23 mouse cellular contexts compared by ENCODE assay signal in the genomic region with DNA sequence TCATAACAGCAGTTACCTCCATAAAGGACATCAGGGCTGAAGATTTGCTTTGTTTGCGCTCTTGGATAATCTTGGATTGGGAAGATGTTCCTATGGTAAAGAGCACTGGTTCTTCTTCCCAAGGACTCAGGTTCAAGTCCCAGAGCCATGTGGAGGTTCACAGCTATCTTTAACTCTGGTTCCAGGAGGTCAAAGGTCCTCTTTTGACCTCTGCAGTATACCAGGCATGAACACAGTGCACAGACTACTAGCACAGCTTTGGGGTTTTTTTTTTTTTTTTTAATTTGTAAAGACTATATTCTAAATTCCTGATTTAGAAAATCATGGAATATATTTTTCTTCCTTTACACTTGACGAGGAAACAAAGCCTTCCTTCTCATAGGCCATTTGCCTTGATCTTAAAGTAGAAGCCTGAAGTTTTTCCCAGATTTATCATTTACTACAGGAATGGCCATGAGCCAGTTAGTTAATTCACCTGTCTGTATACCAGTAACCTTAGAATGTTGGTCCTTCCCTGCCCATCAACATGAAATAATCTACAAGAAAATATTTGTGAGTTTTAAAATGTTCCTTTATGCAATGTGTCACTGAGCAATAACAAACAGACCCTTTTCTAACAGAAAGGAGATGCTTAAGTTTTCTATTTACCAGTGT. TPM values are rescaled to one million over a fixed set of nuclear protein-coding genes. Genes with fewer than 3 reads are reported as not detected.
DNase-seq lines count a peak whose midpoint lies in the region; ATAC-seq and TF ChIP-seq lines count a peak whose summit lies in the region.
"Had no signal": no experiment of that assay in that cellular context is flagged by ENCODE, and none has a peak within 500 bp of the region (broad histone marks: within the 10 kb centered on the region; RNA-seq: fewer than 3 reads in every experiment).

No protein-coding gene starts in this region.

- no peak for TF ChIP-seq POLR2A in liver, adult 2 months (IDR thresholded peaks at IDR 0.05; ENCODE audit: extremely low read depth, insufficient read depth, low read length)
- TF ChIP-seq POLR2A in small intestine, adult 2 months (IDR thresholded peaks at IDR 0.05; ENCODE audit: low read depth, low read length), result no peak

- intact Hi-C loops in heart, postnatal 25 days (cut with DNase I), result no loop called here

- 87% methylated on average over 2 of the region's 2 CpGs for WGBS in kidney, embryonic 14.5 days
- 82% methylated on average over 2 of the region's 2 CpGs for WGBS in liver, adult 2 months
- 70% methylated on average over 2 of the region's 2 CpGs for WGBS in liver, embryonic 12.5 days (ENCODE audit: insufficient replicate concordance)
- WGBS in small intestine, adult 2 months, result 70% methylated on average over 2 of the region's 2 CpGs

- H3K36me3 ChIP-seq in kidney, embryonic 14.5 days (ENCODE audit: control insufficient read depth, insufficient read depth, low read length), result no peaks in the 10 kb centered on the region
- no peaks in the 10 kb centered on the region for H3K36me3 ChIP-seq in liver, adult 2 months (ENCODE audit: control insufficient read depth, insufficient read depth, low read length)
- no peaks in the 10 kb centered on the region for H3K36me3 ChIP-seq in liver, embryonic 12.5 days
- no peaks in the 10 kb centered on the region for H3K36me3 ChIP-seq in small intestine, adult 2 months (ENCODE audit: control insufficient read depth, insufficient read depth, low read length)
- H3K36me3 ChIP-seq: embryonic facial prominence, embryonic 10.5 days; G1E; heart, embryonic 13.5 days had no signal

- no peak for TF ChIP-seq CTCF in liver, adult 2 months (IDR thresholded peaks at IDR 0.05; ENCODE audit: low read depth, low read length)
- TF ChIP-seq CTCF in small intestine, adult 2 months (IDR thresholded peaks at IDR 0.05; ENCODE audit: extremely low read depth, insufficient read length, insufficient replicate concordance, low read depth, low read length), result no peak

- H3K4me2 ChIP-seq in kidney, embryonic 14.5 days (replicated peaks; ENCODE audit: low read depth, low read length), result no peak overlapping the region
- no peak overlapping the region for H3K4me2 ChIP-seq in liver, embryonic 12.5 days
- H3K4me2 ChIP-seq: heart, embryonic 13.5 days had no signal

- H3K9ac ChIP-seq in kidney, embryonic 14.5 days (ENCODE audit: low read depth, low read length), result no peak overlapping the region
- no peak overlapping the region for H3K9ac ChIP-seq in liver, adult 2 months (ENCODE audit: low read depth, low read length)
- H3K9ac ChIP-seq in liver, embryonic 12.5 days, result no peak overlapping the region
- H3K9ac ChIP-seq: forebrain, embryonic 13.5 days; forebrain, postnatal 0 days; heart, embryonic 13.5 days had no signal

- no peaks in the 10 kb centered on the region; the same call in 1 of the 2 replicates for H3K79me2 ChIP-seq in liver, adult 2 months (ENCODE audit: control insufficient read depth, insufficient read depth, low read length)

- peak; percentile 13 for DNase-seq in heart, adult 11 months
- no peak for DNase-seq in heart, postnatal 25 days (ENCODE audit: low spot score)
- DNase-seq in kidney, adult 9 months, result peak; percentile 77
- DNase-seq in liver, adult 2 months (ENCODE audit: extremely low read depth, low read depth, low spot score), result peak; percentile 85
- DNase-seq: adrenal gland, adult 8-10 months; adrenal gland, postnatal 36 days; B cell, adult 2 months; cerebellum, adult 2 months; cerebellum, postnatal 10 days; forebrain, postnatal 0 days; gastrocnemius, postnatal 14 days; heart, postnatal 4 days had no signal

- H3K4me3 ChIP-seq in kidney, embryonic 14.5 days (ENCODE audit: low read length), result no peak overlapping the region
- no peak overlapping the region for H3K4me3 ChIP-seq in liver, adult 2 months (ENCODE audit: insufficient read depth, low read depth, low read length)
- H3K4me3 ChIP-seq in liver, embryonic 12.5 days, result no peak overlapping the region
- no peak overlapping the region for H3K4me3 ChIP-seq in small intestine, adult 2 months (ENCODE audit: low read depth, low read length)
- H3K4me3 ChIP-seq: embryonic facial prominence, embryonic 10.5 days; forebrain, embryonic 13.5 days; heart, embryonic 13.5 days had no signal

- H3K27me3 ChIP-seq in kidney, embryonic 14.5 days (ENCODE audit: control insufficient read depth, insufficient read depth, low read length), result no peaks in the 10 kb centered on the region
- H3K27me3 ChIP-seq in liver, adult 2 months (ENCODE audit: control insufficient read depth, insufficient read depth, low read length), result no peaks in the 10 kb centered on the region
- H3K27me3 ChIP-seq in liver, embryonic 12.5 days (replicated peaks), result 0 out of 2 replicates have a peak, but pooled peaks cover 7% of the 10 kb centered on the region
- H3K27me3 ChIP-seq in small intestine, adult 2 months (ENCODE audit: control insufficient read depth, insufficient read depth, low read length), result no peaks in the 10 kb centered on the region
- H3K27me3 ChIP-seq: forebrain, embryonic 13.5 days; heart, embryonic 13.5 days had no signal

- no peaks in the 10 kb centered on the region for H3K9me3 ChIP-seq in kidney, embryonic 14.5 days (ENCODE audit: control insufficient read depth, low read length)
- no peaks in the 10 kb centered on the region for H3K9me3 ChIP-seq in liver, embryonic 12.5 days (replicated peaks)
- H3K9me3 ChIP-seq: embryonic facial prominence, embryonic 10.5 days; forebrain, embryonic 13.5 days; G1E; heart, embryonic 13.5 days had no signal

- H3K4me1 ChIP-seq in kidney, embryonic 14.5 days (ENCODE audit: control insufficient read depth, insufficient read depth, low read length), result no peaks in the 10 kb centered on the region
- H3K4me1 ChIP-seq in liver, adult 2 months (ENCODE audit: control insufficient read depth, insufficient read depth, low read length), result peaks cover 9% of the 10 kb centered on the region
- peaks cover 18% of the 10 kb centered on the region for H3K4me1 ChIP-seq in liver, embryonic 12.5 days
- peaks cover 6% of the 10 kb centered on the region; the same call in 1 of the 2 replicates for H3K4me1 ChIP-seq in small intestine, adult 2 months (ENCODE audit: control insufficient read depth, insufficient read depth, insufficient read length, low read length)

- no peak overlapping the region for H3K27ac ChIP-seq in kidney, embryonic 14.5 days (ENCODE audit: low read depth, low read length)
- H3K27ac ChIP-seq in liver, adult 2 months (replicated peaks; ENCODE audit: insufficient read depth, low read depth, low read length), result no peak overlapping the region; the same call in 1 of the 2 replicates
- no peak overlapping the region for H3K27ac ChIP-seq in liver, embryonic 12.5 days
- H3K27ac ChIP-seq in small intestine, adult 2 months (ENCODE audit: insufficient read depth, low read depth, low read length), result 0 out of 2 replicates have a peak overlapping the region, but pooled peaks have one; percentile 24
- H3K27ac ChIP-seq: embryonic facial prominence, embryonic 10.5 days; forebrain, embryonic 13.5 days; heart, embryonic 13.5 days had no signal

- ATAC-seq in kidney, embryonic 14.5 days (ENCODE audit: low FRiP score, low TSS enrichment), result no peak
- ATAC-seq in liver, embryonic 12.5 days, result no peak
- ATAC-seq: CD4-positive, CD25-positive, alpha-beta regulatory T cell, adult 4 months had no signal

RNA-seq across cellular contexts. Expression of gene Gm47985, which starts 23.4 kb away (rescaled TPM):
- 1 to 10 TPM in 1 of 2 experiments, under 1 TPM in 1; 0.26 to 1.1 TPM for total RNA-seq in heart, postnatal 25 days (2021)
- 0.20 and 0.26 TPM in 2 replicates for polyA plus RNA-seq in kidney, embryonic 14.5 days (2014; fragmentation: Nextera tagmentation; extraction: Ambion mirVana)
- not detected in 2 replicates for total RNA-seq in liver, adult 2 months (2014; rRNA removed)
- not detected in 2 replicates for polyA plus RNA-seq in liver, adult 2 months (2012; rRNA removed)
- polyA plus RNA-seq in liver, embryonic 12.5 days (2016; fragmentation: Nextera tagmentation; extraction: Ambion mirVana), result 3.7 and 4.1 TPM in 2 replicates
- 0.09 TPM in 1 of 2 replicates, not detected in the other for polyA plus RNA-seq in small intestine, adult 2 months (2012; rRNA removed)
- total RNA-seq: adrenal gland, adult 8-10 months; adrenal gland, postnatal 36 days; forebrain, postnatal 0 days; granulocyte monocyte progenitor cell, adult 5-6 weeks had no signal
- polyA plus RNA-seq: CD4-positive, CD25-positive, alpha-beta regulatory T cell, adult 4 months; cerebellum, adult 2 months; forebrain, postnatal 0 days had no signal

RNA-seq across cellular contexts. Expression of gene Gm8947, which starts 33.2 kb away (rescaled TPM):
- not detected for total RNA-seq in heart, postnatal 25 days (2021)
- 0.41 and 0.44 TPM in 2 replicates for polyA plus RNA-seq in kidney, embryonic 14.5 days (2014; fragmentation: Nextera tagmentation; extraction: Ambion mirVana)
- not detected in 2 replicates for total RNA-seq in liver, adult 2 months (2014; rRNA removed)
- polyA plus RNA-seq in liver, adult 2 months (2012; rRNA removed), result not detected in 2 replicates
- 1.2 and 1.7 TPM in 2 replicates for polyA plus RNA-seq in liver, embryonic 12.5 days (2016; fragmentation: Nextera tagmentation; extraction: Ambion mirVana)
- polyA plus RNA-seq in small intestine, adult 2 months (2012; rRNA removed), result 0.16 TPM in 1 of 2 replicates, not detected in the other
- total RNA-seq: adrenal gland, adult 8-10 months; adrenal gland, postnatal 36 days; forebrain, postnatal 0 days; granulocyte monocyte progenitor cell, adult 5-6 weeks had no signal
- polyA plus RNA-seq: CD4-positive, CD25-positive, alpha-beta regulatory T cell, adult 4 months; cerebellum, adult 2 months; embryonic facial prominence, embryonic 10.5 days; embryonic facial prominence, embryonic 14.5 days; forebrain, embryonic 13.5 days; forebrain, postnatal 0 days had no signal

RNA-seq across cellular contexts. Expression of gene Gm47995, which starts 39.3 kb away (rescaled TPM):
- total RNA-seq in heart, postnatal 25 days (2021), result not detected
- 0.34 TPM in 1 of 2 replicates, not detected in the other for polyA plus RNA-seq in kidney, embryonic 14.5 days (2014; fragmentation: Nextera tagmentation; extraction: Ambion mirVana)
- not detected in 2 replicates for total RNA-seq in liver, adult 2 months (2014; rRNA removed)
- polyA plus RNA-seq in liver, adult 2 months (2012; rRNA removed), result not detected in 2 replicates
- 0.85 and 1.1 TPM in 2 replicates for polyA plus RNA-seq in liver, embryonic 12.5 days (2016; fragmentation: Nextera tagmentation; extraction: Ambion mirVana)
- polyA plus RNA-seq in small intestine, adult 2 months (2012; rRNA removed), result 0.27 and 0.42 TPM in 2 replicates
- total RNA-seq: adrenal gland, adult 8-10 months; adrenal gland, postnatal 36 days; forebrain, postnatal 0 days; granulocyte monocyte progenitor cell, adult 5-6 weeks; heart, postnatal 4 days had no signal
- polyA plus RNA-seq: CD4-positive, CD25-positive, alpha-beta regulatory T cell, adult 4 months; cerebellum, adult 2 months; embryonic facial prominence, embryonic 10.5 days; forebrain, embryonic 13.5 days; forebrain, postnatal 0 days; heart, embryonic 13.5 days; heart, postnatal 0 days had no signal

RNA-seq across cellular contexts. Expression of gene 3110040M04Rik, which starts 44.9 kb away (rescaled TPM):
- not detected for total RNA-seq in heart, postnatal 25 days (2021)
- 0.58 and 0.76 TPM in 2 replicates for polyA plus RNA-seq in kidney, embryonic 14.5 days (2014; fragmentation: Nextera tagmentation; extraction: Ambion mirVana)
- total RNA-seq in liver, adult 2 months (2014; rRNA removed), result not detected in 2 replicates
- not detected in 2 replicates for polyA plus RNA-seq in liver, adult 2 months (2012; rRNA removed)
- 1.3 and 1.6 TPM in 2 replicates for polyA plus RNA-seq in liver, embryonic 12.5 days (2016; fragmentation: Nextera tagmentation; extraction: Ambion mirVana)
- 1.3 TPM in 1 of 2 replicates, not detected in the other for polyA plus RNA-seq in small intestine, adult 2 months (2012; rRNA removed)
- total RNA-seq: adrenal gland, adult 8-10 months; adrenal gland, postnatal 36 days; forebrain, postnatal 0 days; gastrocnemius, postnatal 14 days; granulocyte monocyte progenitor cell, adult 5-6 weeks; heart, postnatal 4 days had no signal
- polyA plus RNA-seq: CD4-positive, CD25-positive, alpha-beta regulatory T cell, adult 4 months; cerebellum, adult 2 months; embryonic facial prominence, embryonic 10.5 days; embryonic facial prominence, embryonic 14.5 days; forebrain, embryonic 13.5 days; forebrain, postnatal 0 days; heart, embryonic 13.5 days; heart, postnatal 0 days had no signal

RNA-seq across cellular contexts. Expression of gene Gm47996, which starts 50.9 kb away (rescaled TPM):
- not detected for total RNA-seq in heart, postnatal 25 days (2021)
- polyA plus RNA-seq in kidney, embryonic 14.5 days (2014; fragmentation: Nextera tagmentation; extraction: Ambion mirVana), result not detected in 2 replicates
- not detected in 2 replicates for total RNA-seq in liver, adult 2 months (2014; rRNA removed)
- polyA plus RNA-seq in liver, adult 2 months (2012; rRNA removed), result not detected in 2 replicates
- polyA plus RNA-seq in liver, embryonic 12.5 days (2016; fragmentation: Nextera tagmentation; extraction: Ambion mirVana), result 0.35 and 0.83 TPM in 2 replicates
- polyA plus RNA-seq in small intestine, adult 2 months (2012; rRNA removed), result 0.13 TPM in 1 of 2 replicates, not detected in the other
- total RNA-seq: adrenal gland, adult 8-10 months; adrenal gland, postnatal 36 days; forebrain, postnatal 0 days; gastrocnemius, postnatal 14 days; granulocyte monocyte progenitor cell, adult 5-6 weeks; heart, postnatal 4 days had no signal
- polyA plus RNA-seq: CD4-positive, CD25-positive, alpha-beta regulatory T cell, adult 4 months; cerebellum, adult 2 months; embryonic facial prominence, embryonic 10.5 days; embryonic facial prominence, embryonic 14.5 days; forebrain, embryonic 13.5 days; forebrain, postnatal 0 days; heart, embryonic 13.5 days; heart, postnatal 0 days had no signal
